Mouse (Mus musculus) small intestine, adult 2 months (tissue): ENCODE results near the gene Cpb2.

Source experiments
- CTCF ChIP-seq: fragments of 200-500 bp; IDR thresholded peaks from 2 replicates; pipeline ENCODE4 v1.5.1; 2012; ENCODE audit warnings: low read depth, mild to moderate bottlenecking, control low read depth, inconsistent platforms, low read length, moderate library complexity, mixed read lengths; ENCODE audit not compliant: insufficient replicate concordance, insufficient read length; ENCODE audit errors: extremely low read depth
- POLR2A ChIP-seq: fragments of 200-500 bp; IDR thresholded peaks from 2 replicates; pipeline ENCODE4 v1.6.1; 2012; ENCODE audit warnings: low read depth, mild to moderate bottlenecking, control low read depth, inconsistent platforms, low read length, moderate library complexity

GRCm38 (mm10) chr14:75206307-75206706 is 35.8 kb upstream of the Cpb2 start:
- TF ChIP-seq CTCF (no peak), POLR2A (no peak)
